Mouse (Mus musculus) neural tube, embryonic 15.5 days (tissue): ENCODE data around the gene Gm49601. TPM values are rescaled to one million over a fixed set of nuclear protein-coding genes. Genes with fewer than 3 reads are reported as not detected.

Experiments used
- ATAC-seq: fragments of 200-750 bp; cut with Nextera tagmentation; 2 replicates; pipeline ENCODE4 v1.8.0; 2017; ENCODE audit warnings: mild to moderate bottlenecking, moderate TSS enrichment, moderate library complexity; ENCODE audit not compliant: low FRiP score
- H3K27ac ChIP-seq: fragments of 300-500 bp; sonication (generic); replicated peaks from 2 replicates; pipeline ENCODE4 v1.5.1; 2015; ENCODE audit warnings: mild to moderate bottlenecking, inconsistent platforms
- H3K27me3 ChIP-seq: fragments of 300-500 bp; sonication (generic); replicated peaks from 2 replicates; pipeline ENCODE4 v1.6.1; 2015; ENCODE audit warnings: inconsistent platforms
- H3K36me3 ChIP-seq: fragments of 300-500 bp; sonication (generic); 2 replicates; pipeline ENCODE4 v1.6.1; 2015; ENCODE audit warnings: inconsistent platforms
- H3K4me1 ChIP-seq: fragments of 300-500 bp; sonication (generic); 2 replicates; pipeline ENCODE4 v1.6.1; 2015; ENCODE audit warnings: inconsistent platforms
- H3K4me2 ChIP-seq: fragments of 300-500 bp; sonication (generic); 2 replicates; pipeline ENCODE4 v1.6.1; 2015; ENCODE audit warnings: inconsistent platforms, mild to moderate bottlenecking, moderate library complexity
- H3K4me3 ChIP-seq: fragments of 300-500 bp; sonication (generic); replicated peaks from 2 replicates; pipeline ENCODE4 v1.5.1; 2015; ENCODE audit warnings: mild to moderate bottlenecking, inconsistent platforms
- H3K9ac ChIP-seq: fragments of 300-500 bp; sonication (generic); replicated peaks from 2 replicates; pipeline ENCODE4 v1.6.1; 2015; ENCODE audit warnings: mild to moderate bottlenecking, inconsistent platforms
- H3K9me3 ChIP-seq: fragments of 300-500 bp; sonication (generic); replicated peaks from 2 replicates; pipeline ENCODE4 v1.6.1; 2016; ENCODE audit warnings: inconsistent platforms
- WGBS: fragments of 180-500 bp; shearing (Covaris S2); methylation state at CpG from one replicate; pipeline ENCODE4 v1.1.7; 2015; ENCODE audit warnings: mixed read lengths; 5-methylcytosine and 5-hydroxymethylcytosine counted together
- polyA plus RNA-seq: library from polyadenylated mRNA; unstranded; fragments of >200 nt; fragmentation: Nextera tagmentation; extraction: Ambion mirVana; gene quantifications from 2 replicates; pipeline ENCODE4 v1.2.1, GENCODE M21; 2015

Gene Gm49601
- polyA plus RNA-seq, 1 experiment from 2014 or later = 21.3 TPM

- WGBS = 27% methylated on average over 2 of the region's 2 CpGs
- Histone ChIP-seq H3K4me2 (peak overlapping the region; percentile 92), H3K27ac (peak overlapping the region; percentile 87), H3K27me3 (peaks cover 23% of the 10 kb centered on the region), H3K36me3 (peaks cover 11% of the 10 kb centered on the region), H3K9ac (peak overlapping the region; percentile 98), H3K4me1 (peaks cover 43% of the 10 kb centered on the region), H3K9me3 (no peaks in the 10 kb centered on the region), H3K4me3 (peak overlapping the region; percentile 85)
- ATAC-seq = no peak
These were observed 2.7 kb upstream of the Gm49601 start for GRCm38 (mm10) chr16:18628948-18629340.

- peak overlapping the region; percentile 85 for H3K4me3 ChIP-seq
- peaks cover 43% of the 10 kb centered on the region for H3K4me1 ChIP-seq
- peaks cover 29% of the 10 kb centered on the region for H3K27me3 ChIP-seq
- WGBS = 37% methylated on average over 7 of the region's 7 CpGs
- no peaks in the 10 kb centered on the region for H3K9me3 ChIP-seq
- H3K4me2 ChIP-seq = peak overlapping the region; percentile 92
- ATAC-seq = no peak
- H3K9ac ChIP-seq = peak overlapping the region; percentile 98
- H3K27ac ChIP-seq = peak overlapping the region; percentile 87
- peaks cover 17% of the 10 kb centered on the region for H3K36me3 ChIP-seq
These were observed 2.1 kb upstream of the Gm49601 start for GRCm38 (mm10) chr16:18628206-18628947.

DNA sequence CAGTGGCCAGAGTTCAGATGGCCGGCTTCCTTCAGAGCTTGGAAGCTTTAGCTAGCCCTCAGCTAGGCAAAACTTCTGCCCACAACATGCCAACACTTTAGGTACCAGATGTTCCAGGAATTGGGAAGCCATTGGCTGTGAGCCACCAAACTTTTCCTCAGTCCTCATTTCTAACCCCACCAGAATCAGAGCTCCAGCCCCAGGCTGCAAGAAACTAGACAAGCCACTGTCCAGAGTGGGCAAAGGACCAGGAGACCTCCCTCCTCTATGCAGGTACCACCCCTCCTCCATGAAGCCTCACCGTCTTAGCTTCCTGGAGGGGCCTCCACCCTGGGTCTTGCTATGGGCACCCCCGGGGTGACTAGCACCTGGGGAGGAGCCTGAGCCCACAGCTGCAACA is 936 bp upstream of the Gm49601 start:
- ATAC-seq = no peak
- Histone ChIP-seq H3K4me2 (peak overlapping the region; percentile 92), H3K27ac (no peak overlapping the region), H3K27me3 (peaks cover 41% of the 10 kb centered on the region), H3K4me3 (peak overlapping the region; percentile 85; the same call in 1 of the 2 replicates), H3K36me3 (peaks cover 29% of the 10 kb centered on the region), H3K9ac (peak overlapping the region; percentile 98; the same call in 1 of the 2 replicates), H3K4me1 (peaks cover 44% of the 10 kb centered on the region), H3K9me3 (no peaks in the 10 kb centered on the region)
- 47% methylated on average over 3 of the region's 3 CpGs for WGBS

- 13% methylated on average over 26 of the region's 26 CpGs for WGBS
- peaks cover 35% of the 10 kb centered on the region for H3K36me3 ChIP-seq
- no peaks in the 10 kb centered on the region for H3K9me3 ChIP-seq
- peaks cover 57% of the 10 kb centered on the region for H3K4me1 ChIP-seq
- no peak overlapping the region for H3K27ac ChIP-seq
- peaks cover 54% of the 10 kb centered on the region for H3K27me3 ChIP-seq
- peak overlapping the region; percentile 85 for H3K4me3 ChIP-seq
- peak overlapping the region; percentile 65 for H3K9ac ChIP-seq
- peak; percentile 0; the same call in 1 of the 2 replicates for ATAC-seq
- peak overlapping the region; percentile 92 for H3K4me2 ChIP-seq
These were observed 376 bp downstream of the Gm49601 start for GRCm38 (mm10) chr16:18625791-18626311.

- 49% methylated on average over 14 of the region's 14 CpGs for WGBS
- H3K36me3 ChIP-seq = peaks cover 35% of the 10 kb centered on the region
- no peak overlapping the region for H3K27ac ChIP-seq
- no peak overlapping the region for H3K9ac ChIP-seq
- no peak for ATAC-seq
- no peak overlapping the region for H3K4me3 ChIP-seq
- no peaks in the 10 kb centered on the region for H3K9me3 ChIP-seq
- H3K27me3 ChIP-seq = peaks cover 61% of the 10 kb centered on the region
- H3K4me1 ChIP-seq = peaks cover 58% of the 10 kb centered on the region
- H3K4me2 ChIP-seq = no peak overlapping the region
These were observed 1.1 kb downstream of the Gm49601 start for GRCm38 (mm10) chr16:18625097-18625496.

- 40% methylated on average over 15 of the region's 15 CpGs for WGBS
- Histone ChIP-seq H3K9me3 (no peaks in the 10 kb centered on the region), H3K9ac (no peak overlapping the region), H3K4me2 (no peak overlapping the region), H3K4me1 (peaks cover 56% of the 10 kb centered on the region), H3K36me3 (peaks cover 35% of the 10 kb centered on the region), H3K27me3 (peaks cover 66% of the 10 kb centered on the region), H3K4me3 (no peak overlapping the region), H3K27ac (no peak overlapping the region)
- ATAC-seq = no peak
These were observed 1.6 kb downstream of the Gm49601 start for GRCm38 (mm10) chr16:18624641-18625040.

GRCm38 (mm10) chr16:18623751-18624540 is 2.3 kb downstream of the Gm49601 start:
- WGBS = 41% methylated on average over 15 of the region's 15 CpGs
- Histone ChIP-seq H3K27ac (no peak overlapping the region), H3K36me3 (peaks cover 39% of the 10 kb centered on the region), H3K27me3 (peaks cover 73% of the 10 kb centered on the region), H3K4me2 (no peak overlapping the region), H3K4me1 (peaks cover 54% of the 10 kb centered on the region), H3K9ac (no peak overlapping the region), H3K4me3 (no peak overlapping the region), H3K9me3 (no peaks in the 10 kb centered on the region)
- ATAC-seq = no peak

- H3K36me3 ChIP-seq = peaks cover 39% of the 10 kb centered on the region
- WGBS = 37% methylated on average over 29 of the region's 29 CpGs
- peaks cover 45% of the 10 kb centered on the region for H3K4me1 ChIP-seq
- no peaks in the 10 kb centered on the region for H3K9me3 ChIP-seq
- no peak for ATAC-seq
- no peak overlapping the region for H3K4me3 ChIP-seq
- no peak overlapping the region for H3K9ac ChIP-seq
- no peak overlapping the region for H3K27ac ChIP-seq
- H3K4me2 ChIP-seq = no peak overlapping the region
- H3K27me3 ChIP-seq = peaks cover 81% of the 10 kb centered on the region
These were observed 3.1 kb downstream of the Gm49601 start for GRCm38 (mm10) chr16:18622916-18623750.

DNA sequence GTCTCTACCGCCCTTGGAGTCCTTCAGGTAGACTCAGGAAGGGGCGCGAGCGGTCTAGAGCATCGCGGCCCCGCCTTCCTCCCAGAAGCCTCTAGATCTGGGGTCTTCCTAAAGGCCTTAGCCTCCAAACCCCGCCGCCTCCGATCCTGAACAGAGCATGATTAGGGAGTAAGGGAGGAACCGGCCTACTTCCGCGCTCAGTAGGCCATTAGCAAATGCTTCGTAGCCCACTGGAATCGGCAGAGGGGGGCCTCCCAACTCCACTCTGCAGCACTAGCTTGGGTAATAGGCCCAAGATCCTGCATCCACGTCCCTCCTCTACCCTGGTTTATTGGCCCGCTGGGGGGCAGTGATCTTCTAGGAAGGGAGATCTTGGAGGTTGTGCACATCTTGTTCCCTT is 4.2 kb downstream of the Gm49601 start, which contains the start of gene Gp1bb:
TSS of gene Gp1bb (minus strand) at position 385 of the 400 bp plus-strand sequence.
- Histone ChIP-seq H3K27me3 (peaks cover 85% of the 10 kb centered on the region), H3K36me3 (peaks cover 39% of the 10 kb centered on the region), H3K9me3 (no peaks in the 10 kb centered on the region), H3K4me3 (peak within 1 kb of the TSS; percentile 39), H3K4me1 (peaks cover 43% of the 10 kb centered on the region), H3K4me2 (peak within 1 kb of the TSS; percentile 78), H3K9ac (0 out of 2 replicates have a peak within 1 kb of the TSS, but pooled peaks have one; percentile 33), H3K27ac (no peak within 1 kb of the TSS)
- no peak for ATAC-seq
- WGBS = 14% methylated on average over 17 of the region's 17 CpGs

DNA sequence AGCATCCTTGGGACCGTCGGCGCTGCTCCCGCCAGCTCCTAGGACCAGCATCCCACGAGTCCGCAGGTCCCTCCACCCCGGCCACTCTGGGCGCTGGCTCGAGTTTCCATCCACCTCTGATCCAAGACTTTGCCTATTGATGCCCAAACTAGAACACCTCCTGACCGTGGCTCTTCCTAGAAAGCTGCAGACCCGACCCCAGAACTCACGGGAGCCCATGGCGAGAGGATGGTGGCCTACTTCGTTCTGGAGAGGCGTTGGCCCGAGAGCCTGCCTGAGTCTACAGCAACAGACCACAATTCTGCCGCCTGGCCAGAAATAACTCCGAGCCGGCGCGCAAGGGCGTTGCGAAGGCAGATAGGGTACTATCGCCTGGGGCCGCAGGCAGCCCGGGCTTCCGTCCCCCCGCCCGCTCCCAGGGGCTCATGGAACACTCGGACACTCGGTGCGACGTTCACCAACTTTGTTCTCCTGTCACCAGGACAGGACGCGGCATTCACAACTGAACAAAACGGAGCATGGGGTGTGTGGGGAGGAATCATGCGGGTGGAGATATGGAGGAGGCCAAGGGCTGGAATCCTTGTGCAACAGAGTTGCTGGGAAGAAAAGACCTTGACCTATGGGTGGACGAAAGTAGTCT is 4.7 kb downstream of the Gm49601 start:
- Histone ChIP-seq H3K4me2 (peak overlapping the region; percentile 78), H3K36me3 (peaks cover 39% of the 10 kb centered on the region), H3K9ac (0 out of 2 replicates have a peak overlapping the region, but pooled peaks have one; percentile 33), H3K9me3 (no peaks in the 10 kb centered on the region), H3K27me3 (peaks cover 86% of the 10 kb centered on the region), H3K4me1 (peaks cover 39% of the 10 kb centered on the region), H3K27ac (no peak overlapping the region), H3K4me3 (peak overlapping the region; percentile 39)
- ATAC-seq = no peak
- WGBS = 10% methylated on average over 38 of the region's 38 CpGs
